Mouse (Mus musculus) testis, adult 2 months (tissue): Measurements from ENCODE around the gene Mesd.
"Not testable (repeated sequence)": the region's sequence is repeated elsewhere in the genome, so short reads cannot be mapped to it uniquely, and the experiment has no call there.

Experiments used
- CTCF ChIP-seq: fragments of 200-500 bp; IDR thresholded peaks from 2 replicates; pipeline ENCODE4 v1.5.1; 2012; ENCODE audit warnings: low read depth, mild to moderate bottlenecking, inconsistent platforms, low read length, moderate library complexity; ENCODE audit not compliant: control insufficient read depth, insufficient read depth, insufficient replicate concordance
- POLR2A ChIP-seq: fragments of 200-500 bp; IDR thresholded peaks from 2 replicates; pipeline ENCODE4 v1.6.1; 2012; ENCODE audit warnings: low read depth, mild to moderate bottlenecking, inconsistent platforms, low read length, moderate library complexity; ENCODE audit not compliant: control insufficient read depth

DNA sequence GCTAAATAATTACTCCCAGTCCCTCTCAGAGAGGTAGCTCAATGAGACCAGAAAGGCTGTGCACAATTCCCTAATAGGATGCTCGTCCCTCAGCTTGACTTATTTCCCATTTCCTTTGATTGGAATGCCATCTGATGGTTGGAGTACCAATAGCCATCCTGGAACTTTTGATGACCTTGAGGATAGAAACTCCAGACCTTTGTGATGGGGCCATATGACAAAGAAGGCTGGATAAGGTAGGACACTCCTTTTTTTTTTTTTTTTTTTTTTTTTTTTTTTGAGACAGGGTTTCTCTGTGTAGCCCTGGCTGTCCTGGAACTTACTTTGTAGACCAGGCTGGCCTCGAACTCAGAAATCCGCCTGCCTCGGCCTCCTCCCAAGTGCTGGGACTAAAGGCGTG lies 5.7 kb downstream of the Mesd start:
- TF ChIP-seq CTCF, POLR2A: not testable (repeated sequence)
